Mouse (Mus musculus) spleen, adult 2 months (tissue): ENCODE results near the gene Heatr5a.

Experiments used
- CTCF ChIP-seq: fragments of 200-500 bp; IDR thresholded peaks from 2 replicates; pipeline ENCODE4 v1.5.1; 2011; ENCODE audit warnings: mild to moderate bottlenecking, inconsistent platforms; ENCODE audit not compliant: insufficient read depth, insufficient read length, insufficient replicate concordance; ENCODE audit errors: extremely low read depth
- POLR2A ChIP-seq: fragments of 200-500 bp; IDR thresholded peaks from 2 replicates; pipeline ENCODE4 v1.6.1; 2011; ENCODE audit warnings: low read depth, low read length, inconsistent platforms

GRCm38 (mm10) chr12:51839856-51840255 lies 131.3 kb downstream of the Heatr5a start:
- TF ChIP-seq CTCF (no peak), POLR2A (no peak)
